8 mouse cellular contexts compared by ENCODE assay signal in the genomic region with DNA sequence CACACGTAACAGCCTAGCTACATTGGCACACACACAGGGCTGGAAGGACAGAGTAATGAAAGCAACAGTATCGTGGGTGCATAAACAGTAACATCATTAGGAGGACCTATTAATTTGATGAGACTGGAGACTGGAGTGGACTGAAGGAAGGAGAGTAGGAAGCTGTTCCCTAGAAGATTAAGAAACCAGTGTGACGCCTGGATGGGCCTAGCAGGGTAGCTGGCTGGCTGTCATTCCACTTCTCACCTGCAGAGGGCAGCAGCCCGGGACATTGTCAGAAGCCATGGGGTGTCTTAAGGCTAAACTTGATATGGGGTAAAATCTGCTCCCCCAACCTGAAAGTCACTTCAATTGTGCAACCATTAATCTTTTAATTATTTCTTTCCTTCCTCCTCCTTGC.
DNase-seq lines count a peak whose midpoint lies in the region; ATAC-seq and TF ChIP-seq lines count a peak whose summit lies in the region.

No protein-coding gene starts in this region.

- H3K36me3 ChIP-seq in limb, embryonic 14.5 days (ENCODE audit: control insufficient read depth, insufficient read depth, low read length), result no peaks in the 10 kb centered on the region; the same call in 1 of the 2 replicates
- H3K36me3 ChIP-seq in midbrain, postnatal 0 days (ENCODE audit: insufficient read depth, low read length), result 0 out of 2 replicates have a peak, but pooled peaks cover under 1% of the 10 kb centered on the region

- H3K9ac ChIP-seq in limb, embryonic 14.5 days (ENCODE audit: low read depth, low read length, severe bottlenecking), result no peak overlapping the region
- H3K9ac ChIP-seq in midbrain, postnatal 0 days (replicated peaks; ENCODE audit: low read length, poor library complexity, severe bottlenecking), result no peak overlapping the region

- H3K4me1 ChIP-seq in limb, embryonic 14.5 days (ENCODE audit: control insufficient read depth, insufficient read depth, low read length), result 0 out of 2 replicates have a peak, but pooled peaks cover 4% of the 10 kb centered on the region
- no peaks in the 10 kb centered on the region for H3K4me1 ChIP-seq in midbrain, postnatal 0 days (ENCODE audit: insufficient read depth, low read length)

- peak; percentile 88 for TF ChIP-seq CTCF in midbrain, postnatal 0 days (IDR thresholded peaks at IDR 0.05)

- H3K4me3 ChIP-seq in limb, embryonic 14.5 days (replicated peaks; ENCODE audit: low read length), result no peak overlapping the region
- no peak overlapping the region for H3K4me3 ChIP-seq in midbrain, postnatal 0 days (ENCODE audit: low read depth, low read length)

- peak; percentile 73 for DNase-seq in 3T3-L1 (ENCODE audit: low read depth, low spot score)
- peak; percentile 78 for DNase-seq in adrenal gland, adult 18-20 months (ENCODE audit: low spot score in 2 of 2)
- peak; percentile 82 for DNase-seq in embryo, embryonic 10 days (ENCODE audit: low spot score)
- peak; percentile 54 to 79 for DNase-seq in gastrocnemius, postnatal 4 days (ENCODE audit: low spot score in 2 of 2)
- peak; percentile 79 for DNase-seq in kidney, adult 9 months
- peak; percentile 68 for DNase-seq in limb, embryonic 14.5 days (ENCODE audit: low spot score)
- peak; percentile 73 for DNase-seq in midbrain, postnatal 0 days (ENCODE audit: low spot score)
- peak; percentile 55 to 74 for DNase-seq in spleen, postnatal 14 days (ENCODE audit: low spot score in 2 of 2)

- H3K4me2 ChIP-seq in limb, embryonic 14.5 days (replicated peaks; ENCODE audit: low read depth, low read length, severe bottlenecking), result no peak overlapping the region
- H3K4me2 ChIP-seq in midbrain, postnatal 0 days (ENCODE audit: low read depth, low read length, poor library complexity, severe bottlenecking), result no peak overlapping the region

- no peaks in the 10 kb centered on the region for H3K9me3 ChIP-seq in limb, embryonic 14.5 days (ENCODE audit: control insufficient read depth, low read length)
- H3K9me3 ChIP-seq in midbrain, postnatal 0 days (ENCODE audit: low read length), result no peaks in the 10 kb centered on the region

- ATAC-seq in limb, embryonic 14.5 days (ENCODE audit: low FRiP score, low read depth), result peak; percentile 60; the same call in 1 of the 2 replicates
- peak; percentile 57; the same call in 1 of the 2 replicates for ATAC-seq in midbrain, postnatal 0 days (ENCODE audit: low FRiP score)

- H3K27me3 ChIP-seq in limb, embryonic 14.5 days (ENCODE audit: control insufficient read depth, insufficient read depth, low read length), result no peaks in the 10 kb centered on the region
- H3K27me3 ChIP-seq in midbrain, postnatal 0 days (ENCODE audit: insufficient read depth, low read length), result no peaks in the 10 kb centered on the region

- TF ChIP-seq POLR2A in limb, embryonic 14.5 days (IDR thresholded peaks at IDR 0.05; ENCODE audit: borderline replicate concordance, extremely low read depth, insufficient read depth, insufficient read length), result no peak

- H3K27ac ChIP-seq in limb, embryonic 14.5 days (replicated peaks; ENCODE audit: low read depth, low read length), result no peak overlapping the region
- no peak overlapping the region for H3K27ac ChIP-seq in midbrain, postnatal 0 days (ENCODE audit: low read depth, low read length)

- 29% methylated on average over 4 of the region's 4 CpGs for WGBS in limb, embryonic 14.5 days
- 30% methylated on average over 4 of the region's 4 CpGs for WGBS in midbrain, postnatal 0 days
